Mouse (Mus musculus) E14TG2a.4 (cell line): ENCODE measurements around the gene Tcf7l1.

Experiments
- H3K27me3 ChIP-seq: 2 replicates; pipeline ENCODE4 v1.6.1; 2014; ENCODE audit warnings: low read length, control low read depth; ENCODE audit not compliant: insufficient read depth
- H3K36me3 ChIP-seq: 2 replicates; pipeline ENCODE4 v1.6.1; 2014; ENCODE audit warnings: low read length, control low read depth; ENCODE audit not compliant: insufficient read depth
- H3K4me1 ChIP-seq: replicated peaks from 2 replicates; pipeline ENCODE4 v1.6.1; 2014; ENCODE audit warnings: low read depth, low read length, control low read depth
- H3K4me3 ChIP-seq: replicated peaks from 2 replicates; pipeline ENCODE4 v1.5.1; 2014; ENCODE audit warnings: mild to moderate bottlenecking, low read length
- H3K9me3 ChIP-seq: 2 replicates; pipeline ENCODE4 v1.6.1; 2014; ENCODE audit warnings: low read length, control low read depth
- CTCF ChIP-seq: conservative IDR thresholded peaks from 2 replicates; pipeline ENCODE4 v1.5.1; 2014; ENCODE audit warnings: low read length
- NANOG ChIP-seq: IDR thresholded peaks from 2 replicates; pipeline ENCODE4 v1.6.1; 2014; ENCODE audit warnings: borderline replicate concordance, low read length, mixed read lengths
- POU5F1 ChIP-seq: IDR thresholded peaks from 2 replicates; pipeline ENCODE4 v1.6.1; 2014; ENCODE audit warnings: low read length, borderline replicate concordance

The Tcf7l1 gene

DNA sequence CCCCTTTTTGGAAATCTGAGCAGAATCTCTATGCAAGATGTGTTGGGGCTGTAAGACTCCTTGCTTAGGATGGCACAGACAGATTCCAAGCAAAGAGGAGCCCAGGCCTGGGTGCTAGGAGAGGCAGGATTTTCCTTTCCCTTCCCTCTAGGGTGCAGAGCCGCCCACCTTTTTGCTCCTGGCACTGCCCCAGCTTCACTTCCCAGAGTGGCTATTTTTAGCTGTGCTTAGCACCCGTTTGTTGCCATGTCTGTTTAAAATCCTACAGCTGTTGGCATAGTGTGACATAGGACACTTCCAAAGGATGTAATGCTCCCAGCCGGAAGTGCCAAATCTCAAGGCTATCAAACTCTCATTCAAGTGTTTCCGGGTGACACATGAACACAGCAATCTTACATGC lies 74.3 kb downstream of the Tcf7l1 start:
- Histone ChIP-seq H3K9me3 (no peaks in the 10 kb centered on the region), H3K4me3 (no peak overlapping the region), H3K27me3 (no peaks in the 10 kb centered on the region), H3K4me1 (peaks cover 51% of the 10 kb centered on the region), H3K36me3 (peaks cover 31% of the 10 kb centered on the region)
- TF ChIP-seq POU5F1, result no peak
- no peak for TF ChIP-seq NANOG
- no peak for TF ChIP-seq CTCF

DNA sequence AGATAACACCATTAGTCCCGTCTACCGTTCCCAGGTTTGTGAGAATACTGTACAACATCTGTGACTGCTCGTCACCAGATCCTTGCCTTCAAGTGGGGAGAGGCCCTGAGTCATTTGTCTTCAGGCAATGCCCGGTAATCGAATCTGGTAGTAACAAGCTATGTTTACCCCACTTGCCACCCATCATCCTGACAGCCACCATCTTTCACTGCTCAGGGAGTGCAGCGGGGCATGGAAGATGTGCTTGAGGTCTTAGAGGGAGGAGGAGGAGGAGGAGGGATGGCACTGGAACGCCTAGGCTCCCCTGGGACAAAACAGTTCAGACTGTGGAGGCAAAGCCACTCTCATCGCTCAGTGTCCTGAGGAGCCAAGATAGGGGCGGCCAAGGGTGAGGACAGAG lies 74.8 kb downstream of the Tcf7l1 start:
- peaks cover 31% of the 10 kb centered on the region for H3K36me3 ChIP-seq
- no peak overlapping the region for H3K4me3 ChIP-seq
- H3K9me3 ChIP-seq, result no peaks in the 10 kb centered on the region
- no peaks in the 10 kb centered on the region for H3K27me3 ChIP-seq
- TF ChIP-seq CTCF (no peak), POU5F1 (no peak), NANOG (no peak)
- H3K4me1 ChIP-seq, result peaks cover 47% of the 10 kb centered on the region

DNA sequence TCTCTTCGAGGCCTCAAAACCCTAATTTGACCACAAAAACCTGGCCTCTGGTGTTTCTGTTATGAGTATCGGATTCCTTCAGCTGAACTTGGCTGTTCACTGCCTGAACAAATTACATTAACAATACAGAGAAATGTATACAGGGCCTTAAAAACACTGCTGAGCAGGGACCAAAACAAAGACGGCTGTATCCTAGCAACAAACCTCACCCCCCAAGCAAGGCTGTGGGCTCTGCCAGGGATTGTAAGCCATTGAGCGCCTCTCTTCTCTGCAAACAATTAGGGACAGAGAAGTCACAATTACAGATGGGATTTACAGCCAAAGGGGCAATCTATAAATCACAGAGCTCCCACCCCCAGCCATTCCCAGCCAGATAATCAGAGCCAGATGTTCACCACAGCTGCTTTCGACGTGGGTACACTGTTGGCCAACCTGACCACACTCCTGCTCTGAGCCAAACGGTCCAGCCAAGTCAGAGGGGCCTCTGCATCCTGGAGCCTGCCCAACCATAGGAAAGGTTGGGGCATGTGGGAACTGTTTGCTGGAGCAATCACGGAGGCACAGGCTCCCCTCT lies 77.5 kb downstream of the Tcf7l1 start:
- peaks cover 15% of the 10 kb centered on the region; the same call in 1 of the 2 replicates for H3K36me3 ChIP-seq
- peaks cover 65% of the 10 kb centered on the region for H3K4me1 ChIP-seq
- TF ChIP-seq NANOG (no peak), CTCF (no peak), POU5F1 (no peak)
- no peak overlapping the region for H3K4me3 ChIP-seq
- no peaks in the 10 kb centered on the region for H3K27me3 ChIP-seq
- no peaks in the 10 kb centered on the region for H3K9me3 ChIP-seq

DNA sequence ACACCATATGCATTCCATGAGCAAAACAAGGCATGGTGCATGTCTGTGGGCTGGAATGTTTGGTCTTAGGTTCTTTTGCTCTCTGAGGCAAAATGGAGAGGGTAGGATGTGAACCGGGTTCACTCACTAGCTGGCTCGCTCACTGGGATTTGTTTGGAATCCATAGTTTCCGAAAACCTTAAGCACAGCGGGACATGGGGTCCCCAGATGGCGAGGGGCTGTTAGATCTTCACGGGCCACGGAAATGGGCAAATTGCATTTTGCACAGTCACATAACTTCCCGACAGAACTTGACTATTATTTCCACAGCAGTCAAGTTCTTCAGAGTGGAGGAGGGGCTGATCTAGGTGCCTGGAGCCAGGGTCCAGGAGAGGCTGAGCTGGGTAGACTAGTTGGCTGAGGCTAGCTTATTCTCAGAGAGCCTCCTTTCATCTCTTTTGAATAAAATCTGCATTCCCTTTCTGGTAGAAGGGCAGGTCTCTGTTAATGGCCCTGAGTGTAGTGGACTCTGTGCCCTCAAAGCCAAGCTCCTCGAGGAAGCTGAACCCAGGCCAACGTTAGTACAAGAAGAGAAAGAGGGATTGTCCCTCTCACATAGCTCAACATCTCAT lies 78.1 kb downstream of the Tcf7l1 start:
- peaks cover 14% of the 10 kb centered on the region; the same call in 1 of the 2 replicates for H3K36me3 ChIP-seq
- no peaks in the 10 kb centered on the region for H3K9me3 ChIP-seq
- H3K4me1 ChIP-seq, result peaks cover 71% of the 10 kb centered on the region
- H3K27me3 ChIP-seq, result no peaks in the 10 kb centered on the region
- no peak for TF ChIP-seq CTCF
- TF ChIP-seq NANOG, result no peak
- no peak for TF ChIP-seq POU5F1
- no peak overlapping the region for H3K4me3 ChIP-seq

DNA sequence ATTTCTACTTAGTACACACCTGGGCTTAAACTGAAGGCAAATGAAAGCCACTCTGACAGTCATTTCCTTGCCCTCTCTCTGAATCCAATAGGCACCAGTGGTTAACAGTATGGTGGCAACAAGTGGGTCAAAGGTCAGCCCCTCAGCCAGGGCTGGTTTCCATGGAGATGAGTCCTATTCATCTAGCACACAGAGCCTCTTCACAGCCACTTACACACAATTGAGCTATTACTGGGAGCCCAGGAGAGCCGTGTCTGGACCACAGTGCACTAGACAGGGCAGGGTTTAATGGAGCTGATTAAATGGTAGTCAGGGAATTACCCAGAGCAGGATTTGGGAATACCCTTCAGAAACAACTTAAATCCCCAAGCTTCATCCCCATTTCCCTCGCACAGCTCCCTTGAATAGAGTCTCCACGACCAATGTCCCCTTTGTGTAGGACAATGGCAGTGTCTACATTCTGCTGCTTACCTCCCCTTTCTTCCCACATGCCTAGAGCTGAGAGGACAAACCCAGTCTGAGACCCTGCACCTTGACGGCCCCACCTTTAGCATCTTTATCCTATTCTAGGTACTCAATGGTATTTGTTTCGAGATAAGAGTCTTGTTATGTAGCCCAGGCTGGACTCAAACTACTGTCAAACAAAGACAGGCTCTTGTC lies 89.5 kb downstream of the Tcf7l1 start:
- Histone ChIP-seq H3K27me3 (no peaks in the 10 kb centered on the region), H3K36me3 (peaks cover 31% of the 10 kb centered on the region), H3K4me1 (peaks cover 62% of the 10 kb centered on the region), H3K4me3 (no peak overlapping the region), H3K9me3 (peaks cover 12% of the 10 kb centered on the region; the same call in 1 of the 2 replicates)
- no peak for TF ChIP-seq CTCF
- TF ChIP-seq NANOG, result no peak
- no peak for TF ChIP-seq POU5F1

DNA sequence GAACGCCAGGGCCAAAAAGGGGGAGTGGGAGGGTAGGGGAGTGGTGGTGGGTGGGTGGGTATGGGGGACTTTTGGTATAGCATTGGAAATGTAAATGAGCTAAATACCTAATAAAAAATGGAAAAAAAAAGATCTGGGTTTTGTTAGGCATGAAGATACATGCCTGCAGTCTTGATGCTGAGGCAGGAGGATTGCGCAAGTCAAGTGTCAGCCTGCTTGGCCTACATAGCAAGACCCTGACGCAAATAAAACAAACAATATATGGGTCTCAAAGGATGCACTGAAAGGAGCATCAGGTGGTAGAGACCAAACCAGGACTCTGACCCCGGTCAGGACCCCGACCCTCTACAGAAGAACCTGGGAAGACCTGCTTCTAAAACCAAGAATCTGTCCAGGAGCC lies 90.5 kb downstream of the Tcf7l1 start:
- no peak for TF ChIP-seq POU5F1
- TF ChIP-seq CTCF, result no peak
- no peak for TF ChIP-seq NANOG
- Histone ChIP-seq H3K27me3 (no peaks in the 10 kb centered on the region), H3K9me3 (peaks cover 12% of the 10 kb centered on the region; the same call in 1 of the 2 replicates), H3K4me1 (peaks cover 66% of the 10 kb centered on the region), H3K4me3 (no peak overlapping the region), H3K36me3 (peaks cover 25% of the 10 kb centered on the region)

DNA sequence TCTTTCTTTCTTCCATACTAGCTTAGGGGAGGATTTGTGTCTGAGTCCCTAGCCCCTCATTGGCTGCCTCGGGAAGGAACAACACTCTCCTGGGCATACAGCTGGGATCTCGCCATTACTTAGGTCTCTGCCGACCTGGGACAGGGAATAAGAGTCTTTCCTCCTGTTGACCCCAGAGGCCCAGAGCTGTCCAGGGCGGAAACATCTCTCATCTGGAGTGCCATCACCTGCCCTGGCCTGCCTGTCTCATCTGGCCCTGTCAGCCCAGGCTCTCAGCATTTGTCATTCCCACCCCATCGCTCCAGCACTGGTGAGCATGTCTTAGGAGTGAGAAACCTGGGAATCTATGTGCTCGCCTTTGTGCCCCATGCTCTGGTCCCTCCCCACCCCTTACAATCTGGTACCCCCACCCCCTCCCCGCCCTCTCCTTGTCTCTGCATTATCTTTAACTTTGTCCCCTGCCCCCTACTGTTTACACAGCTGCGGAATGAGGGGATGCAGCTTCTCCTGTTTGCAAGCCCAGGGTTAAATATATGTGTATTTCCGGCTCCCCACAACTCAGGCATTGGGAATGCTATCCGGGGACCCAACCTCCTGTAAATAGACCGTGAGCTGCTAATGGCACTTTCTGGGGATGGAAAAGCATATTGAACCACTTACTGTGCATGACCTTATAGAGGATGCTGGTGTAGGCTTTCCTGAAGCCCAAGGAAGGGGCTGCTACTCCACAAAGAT lies 92.3 kb downstream of the Tcf7l1 start:
- no peak for TF ChIP-seq POU5F1
- no peak for TF ChIP-seq CTCF
- TF ChIP-seq NANOG, result no peak
- Histone ChIP-seq H3K9me3 (no peaks in the 10 kb centered on the region), H3K4me1 (peaks cover 82% of the 10 kb centered on the region), H3K4me3 (no peak overlapping the region), H3K27me3 (no peaks in the 10 kb centered on the region), H3K36me3 (peaks cover 25% of the 10 kb centered on the region)

DNA sequence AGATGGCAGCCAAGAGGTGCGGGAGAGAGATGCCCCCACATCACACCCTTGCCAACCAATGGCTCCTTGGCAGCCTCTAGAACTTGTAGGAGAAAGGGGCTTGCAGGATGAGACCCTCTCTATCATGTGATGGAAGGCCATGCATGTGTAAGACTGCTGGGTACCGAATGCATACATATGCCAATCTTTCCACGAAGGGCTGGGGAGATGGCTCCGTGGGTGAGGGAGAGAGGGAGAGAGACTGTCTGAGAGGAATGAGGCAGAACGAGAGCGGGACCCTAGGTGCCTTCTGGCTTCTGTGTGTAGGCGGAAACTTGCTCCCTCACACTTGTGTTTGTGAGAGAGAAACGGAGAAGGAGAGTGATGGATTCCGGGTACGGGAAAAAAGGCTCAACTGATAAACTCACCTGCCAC lies 94.3 kb downstream of the Tcf7l1 start:
- H3K27me3 ChIP-seq, result no peaks in the 10 kb centered on the region
- H3K4me3 ChIP-seq, result 0 out of 2 replicates have a peak overlapping the region, but pooled peaks have one; percentile 13
- TF ChIP-seq CTCF, result no peak; the same call in 1 of the 2 replicates
- TF ChIP-seq POU5F1, result no peak
- no peak for TF ChIP-seq NANOG
- no peaks in the 10 kb centered on the region for H3K9me3 ChIP-seq
- H3K36me3 ChIP-seq, result peaks cover 17% of the 10 kb centered on the region; the same call in 1 of the 2 replicates
- H3K4me1 ChIP-seq, result peaks cover 93% of the 10 kb centered on the region
